Mouse (Mus musculus): ENCODE data around the gene Clec2h.
"Not testable (repeated sequence)": the region's sequence is repeated elsewhere in the genome, so short reads cannot be mapped to it uniquely, and the experiment has no call there.

Gene Clec2h

DNA sequence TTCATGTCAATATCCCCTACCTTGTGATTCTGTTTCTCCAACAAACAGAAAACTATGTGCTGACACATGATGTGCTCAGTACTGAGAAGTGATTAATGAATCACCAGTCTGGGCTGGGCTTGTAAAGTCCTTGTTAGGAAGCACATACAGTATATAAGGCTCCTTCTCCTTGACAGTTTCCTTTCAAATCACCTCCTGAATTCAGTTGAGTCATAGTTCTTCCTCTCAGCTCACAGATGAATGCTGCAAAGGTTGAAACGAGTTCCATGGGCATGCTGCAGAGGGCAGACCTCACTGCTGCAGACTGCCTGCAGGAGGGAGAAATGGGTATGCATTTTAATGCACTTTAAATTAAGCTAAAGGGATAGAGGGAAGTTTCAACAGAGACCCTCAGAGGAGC lies at the start of gene Clec2h:
Gene Clec2h, plus strand, starts transcription at position 180 of the 400 bp plus-strand sequence.
- in situ Hi-C loops (cut with MboI) = no loop called here

DNA sequence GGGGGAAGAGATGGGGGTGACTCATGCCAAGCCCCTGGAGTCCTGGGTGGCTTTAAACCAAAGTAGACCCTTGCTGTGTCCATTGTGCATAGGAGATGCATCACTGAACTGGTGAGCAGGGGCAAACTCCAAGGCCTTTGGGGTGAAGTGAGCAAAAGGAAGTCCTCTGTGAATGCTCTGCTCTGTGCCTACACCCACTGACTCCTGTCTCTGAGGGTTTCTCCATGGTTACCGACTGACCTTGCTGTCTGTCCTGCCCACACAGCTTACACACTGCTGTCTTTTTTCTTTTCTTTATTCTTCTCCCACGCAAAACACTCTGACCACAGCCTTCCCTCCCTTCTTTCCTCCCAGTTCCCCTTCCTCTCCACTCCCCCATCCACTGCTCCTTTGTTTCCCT lies 39.5 kb upstream of the Clec2h start:
- in situ Hi-C loops (cut with MboI) = no loop called here

DNA sequence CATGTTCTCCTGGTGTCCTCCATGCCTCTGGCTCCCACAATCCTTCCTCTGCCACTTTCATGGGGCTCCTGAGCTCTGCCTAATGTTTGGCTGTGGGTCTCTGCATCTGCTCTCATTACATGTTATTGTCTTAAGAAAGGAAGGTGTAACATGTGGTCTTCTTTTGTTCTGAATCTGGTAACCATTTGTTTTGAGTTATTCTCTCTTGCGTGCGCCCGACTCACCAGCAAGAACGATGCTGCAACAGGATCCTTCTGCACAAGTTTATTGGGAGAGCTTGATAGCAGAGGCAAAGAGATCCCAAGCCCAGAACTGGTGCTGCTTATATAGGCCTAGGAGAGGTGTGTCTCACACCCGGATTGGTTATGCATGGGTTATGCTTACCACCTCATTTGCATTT lies 38.8 kb upstream of the Clec2h start, which contains the start of gene Klrb1a:
Gene Klrb1a, minus strand, starts transcription at position 101 of the 400 bp plus-strand sequence.
- in situ Hi-C loops (cut with MboI) = not testable (repeated sequence)

DNA sequence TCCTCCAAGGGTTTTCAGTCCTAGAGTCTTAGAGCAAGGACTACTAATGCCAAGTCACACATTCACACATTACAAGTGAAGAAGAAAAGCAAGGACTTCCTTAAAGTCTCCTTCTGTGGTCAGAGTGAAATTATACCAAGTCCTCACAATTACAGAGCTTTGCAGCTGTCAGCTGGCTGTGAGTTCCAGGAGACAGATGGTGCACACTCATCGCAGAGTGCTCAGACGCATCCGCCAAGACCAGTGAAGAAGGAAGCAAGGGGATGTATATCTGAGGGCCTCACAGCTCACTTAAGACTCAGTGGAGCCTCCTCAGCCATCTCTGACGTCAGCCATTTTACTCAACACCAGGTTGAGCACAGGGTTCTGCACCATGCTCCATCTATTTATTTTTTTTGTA lies 37.8 kb upstream of the Clec2h start:
- in situ Hi-C loops (cut with MboI) = no loop called here

DNA sequence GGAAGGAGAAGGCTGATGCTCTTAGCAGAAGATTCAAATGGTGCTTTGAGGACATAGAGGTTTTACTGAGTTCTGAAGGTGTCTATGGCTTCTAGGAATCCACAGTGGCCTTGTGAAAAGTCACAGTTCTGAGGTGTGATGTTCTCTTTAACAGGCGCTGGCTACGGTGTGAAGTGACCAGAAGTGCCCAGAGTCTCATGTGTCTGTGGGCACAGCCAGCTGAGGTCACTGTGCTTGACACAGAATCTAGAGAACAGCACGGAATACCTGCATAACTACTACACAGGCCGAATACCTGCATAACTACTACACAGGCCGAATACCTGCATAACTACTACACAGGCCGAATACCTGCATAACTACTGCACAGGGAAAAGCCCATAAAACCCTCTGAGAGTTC lies 36.9 kb upstream of the Clec2h start:
- in situ Hi-C loops (cut with MboI) = not testable (repeated sequence)

DNA sequence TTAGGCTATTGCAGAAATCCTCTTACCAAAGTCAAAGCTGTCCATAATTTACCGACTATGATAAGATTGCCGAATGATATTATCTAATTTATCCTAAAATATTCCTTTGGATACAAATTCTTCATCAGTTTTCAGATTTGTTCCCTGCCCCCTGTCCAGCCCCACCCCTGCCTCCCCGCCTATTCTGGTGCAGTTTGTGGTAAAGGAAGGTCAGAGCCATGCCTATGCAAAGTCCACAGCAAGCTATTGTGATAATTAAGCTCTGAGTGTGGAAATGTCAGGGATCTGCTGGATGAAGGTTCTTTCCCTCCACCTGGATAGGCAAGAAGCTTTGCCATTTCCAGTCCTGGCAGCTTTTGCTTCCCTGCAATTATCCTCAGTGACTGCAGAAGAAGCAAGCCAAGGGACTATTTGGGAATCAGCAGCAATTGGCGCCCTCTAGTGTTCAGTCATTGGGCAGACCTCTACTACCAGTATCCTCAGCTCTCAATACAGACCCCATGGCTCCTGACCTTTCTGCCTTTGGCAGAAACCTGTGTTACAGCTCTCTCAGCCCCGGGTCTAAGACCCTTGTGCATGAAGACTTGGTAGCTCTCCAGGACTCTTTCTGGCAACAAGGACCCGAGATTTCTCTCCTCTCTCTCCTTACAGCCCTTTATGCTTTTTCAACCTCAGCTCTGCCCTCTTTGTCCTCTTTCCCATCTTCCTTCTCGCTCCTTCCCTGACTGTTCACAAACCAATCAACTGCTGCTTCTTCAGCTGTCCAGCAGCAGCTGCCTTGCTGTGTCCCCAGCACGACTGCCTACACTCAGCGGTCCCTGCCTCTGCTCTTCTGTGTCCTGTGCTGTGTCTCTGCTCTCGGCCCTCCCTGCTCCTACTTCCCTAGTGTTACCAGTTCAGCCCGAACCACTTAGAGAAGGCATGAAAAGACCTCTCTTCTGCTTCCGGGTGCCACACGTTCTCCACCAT lies 32.1 kb upstream of the Clec2h start:
- in situ Hi-C loops (cut with MboI) = not testable (repeated sequence)

DNA sequence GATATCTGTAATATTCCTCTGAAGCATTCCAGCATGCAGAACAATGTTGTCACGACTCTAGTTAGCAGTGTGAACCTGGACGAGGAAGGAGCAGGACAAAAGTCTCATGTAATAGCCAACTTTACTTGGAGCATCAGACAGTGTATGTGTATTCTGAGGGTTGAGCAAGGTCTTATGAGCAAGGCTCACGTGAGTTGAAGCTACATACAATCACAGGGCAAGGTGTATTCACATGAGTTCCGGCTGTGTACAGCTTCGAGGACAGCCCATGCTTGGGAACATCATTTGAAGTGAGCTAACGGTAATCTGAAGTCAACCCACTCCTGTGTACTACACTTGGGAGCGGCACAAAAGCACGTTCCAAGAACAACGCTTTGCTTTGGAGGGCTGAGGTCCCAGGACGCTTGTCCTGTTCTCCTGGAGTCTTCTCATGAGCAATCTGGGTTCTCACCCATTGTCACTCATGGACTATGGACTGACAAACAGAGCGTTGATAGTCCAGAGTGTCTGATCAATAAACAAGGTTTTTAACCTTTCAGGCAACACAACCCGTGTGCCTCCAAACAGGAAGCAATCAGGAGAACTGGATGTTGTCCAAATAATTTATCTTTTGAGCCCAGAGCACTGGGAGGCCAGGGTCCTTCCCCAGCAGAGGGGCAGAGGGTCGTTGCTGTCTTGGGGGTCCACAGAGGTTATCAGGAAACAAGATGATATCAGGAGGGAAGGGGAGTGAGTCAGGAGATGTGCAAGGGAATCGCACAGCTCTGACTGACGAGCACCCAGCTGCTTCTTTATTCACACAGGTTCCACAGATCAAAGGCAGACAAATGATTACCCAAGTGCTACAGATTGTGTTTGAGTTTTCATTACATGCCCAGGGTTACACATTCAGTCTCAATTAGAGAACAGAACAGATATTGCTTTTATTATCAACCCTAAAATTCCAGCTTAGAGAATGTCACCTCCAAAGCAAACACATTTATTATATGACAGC lies 31.0 kb upstream of the Clec2h start:
- in situ Hi-C loops (cut with MboI) = not testable (repeated sequence)

DNA sequence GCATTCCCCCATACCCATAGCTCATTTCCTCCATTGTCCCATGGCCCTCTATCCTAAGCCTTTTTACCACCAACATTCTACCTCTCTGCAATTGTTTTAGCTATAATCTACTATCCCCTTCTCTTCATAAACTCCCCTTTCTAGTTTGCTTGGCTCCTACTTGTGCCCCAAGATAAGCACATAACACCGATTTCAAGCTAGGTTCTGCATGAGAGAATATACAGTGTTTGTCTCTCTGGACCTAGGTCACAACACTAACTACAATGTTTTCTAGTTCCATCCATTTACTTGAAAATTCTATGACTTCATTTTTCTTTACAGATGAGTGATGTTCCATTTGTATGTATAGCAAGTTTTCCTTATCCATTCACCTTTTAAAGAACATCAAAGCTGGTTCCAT lies 21.5 kb upstream of the Clec2h start:
- in situ Hi-C loops (cut with MboI) = no loop called here

DNA sequence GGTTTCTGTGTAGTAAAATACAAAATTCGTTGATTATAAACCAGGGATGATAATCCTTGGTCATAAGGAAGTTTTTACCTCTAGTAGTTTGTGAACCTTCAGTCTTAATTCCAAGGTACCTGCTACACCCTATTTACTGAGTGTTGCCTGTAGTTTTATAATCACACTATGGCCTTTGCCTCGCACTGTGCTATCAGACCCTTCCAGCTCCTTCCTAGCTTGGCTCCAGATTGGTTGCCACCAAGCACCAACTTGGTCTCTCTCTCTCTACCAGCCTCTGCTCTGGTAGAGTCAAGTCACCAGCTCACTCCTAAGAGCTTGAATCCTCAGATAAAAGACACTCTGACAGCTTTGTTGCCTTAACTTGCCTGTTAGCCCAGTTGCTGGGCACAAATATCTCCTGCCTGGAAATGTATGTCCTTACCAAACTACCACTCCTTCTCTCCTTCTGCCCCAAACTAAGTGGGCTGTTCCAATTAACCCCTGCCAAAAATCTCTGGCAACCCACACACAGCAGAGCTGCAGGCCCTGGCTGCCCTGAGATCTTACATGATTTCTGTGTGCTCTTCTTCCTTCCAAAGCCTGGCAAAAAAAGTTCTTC lies 21.0 kb upstream of the Clec2h start:
- in situ Hi-C loops (cut with MboI) = no loop called here

DNA sequence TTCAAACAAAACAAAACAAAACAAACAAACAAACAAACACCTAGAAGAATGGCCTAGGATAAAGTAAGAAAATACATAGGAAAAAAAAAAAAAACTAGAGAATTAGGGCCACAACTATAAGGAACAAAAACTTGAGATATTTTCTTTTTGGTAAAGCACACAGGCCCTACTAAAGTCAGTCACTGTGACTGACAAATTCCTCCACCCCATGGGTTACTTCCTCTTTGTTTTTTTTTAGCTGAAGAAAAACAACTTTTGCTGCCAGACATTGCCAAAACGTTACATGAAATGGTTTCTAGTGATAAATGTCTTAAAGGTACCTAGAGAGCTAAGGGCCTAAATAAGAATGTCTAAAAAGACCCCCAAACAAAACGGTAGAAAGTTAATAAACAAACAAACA lies 18.2 kb upstream of the Clec2h start:
- in situ Hi-C loops (cut with MboI) = no loop called here

DNA sequence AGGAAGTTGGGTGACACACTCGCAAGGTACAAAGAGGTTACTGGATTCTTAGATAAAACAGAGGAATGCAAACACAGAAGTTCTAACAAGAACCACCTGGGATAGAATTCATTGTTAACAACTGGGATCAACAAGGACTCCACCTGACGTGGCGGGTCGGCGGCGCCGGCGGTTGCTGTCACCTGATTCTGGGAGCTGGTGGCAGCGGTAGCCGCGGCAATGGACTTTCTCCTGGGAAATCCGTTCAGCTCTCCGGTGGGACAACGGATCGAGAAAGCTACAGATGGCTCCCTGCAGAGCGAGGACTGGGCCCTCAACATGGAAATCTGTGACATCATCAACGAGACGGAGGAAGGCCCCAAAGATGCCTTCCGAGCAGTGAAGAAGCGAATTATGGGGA lies 17.5 kb upstream of the Clec2h start:
- in situ Hi-C loops (cut with MboI) = not testable (repeated sequence)

DNA sequence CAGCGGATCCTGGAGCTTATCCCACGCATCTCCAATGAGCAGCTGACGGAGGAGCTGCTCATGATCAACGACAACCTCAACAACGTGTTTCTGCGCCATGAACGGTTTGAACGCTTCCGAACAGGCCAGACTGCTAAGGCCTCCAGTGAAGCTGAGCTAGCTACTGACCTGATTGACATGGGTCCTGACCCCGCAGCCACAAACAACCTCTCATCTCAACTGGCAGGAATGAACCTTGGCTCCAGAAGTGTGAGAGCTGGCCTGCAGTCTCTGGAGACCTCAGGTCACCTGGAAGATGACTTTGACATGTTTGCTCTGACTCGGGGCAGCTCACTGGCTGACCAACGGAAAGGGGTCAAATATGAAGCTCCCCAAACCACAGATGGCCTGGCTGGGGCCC lies 16.5 kb upstream of the Clec2h start:
- in situ Hi-C loops (cut with MboI) = not testable (repeated sequence)

DNA sequence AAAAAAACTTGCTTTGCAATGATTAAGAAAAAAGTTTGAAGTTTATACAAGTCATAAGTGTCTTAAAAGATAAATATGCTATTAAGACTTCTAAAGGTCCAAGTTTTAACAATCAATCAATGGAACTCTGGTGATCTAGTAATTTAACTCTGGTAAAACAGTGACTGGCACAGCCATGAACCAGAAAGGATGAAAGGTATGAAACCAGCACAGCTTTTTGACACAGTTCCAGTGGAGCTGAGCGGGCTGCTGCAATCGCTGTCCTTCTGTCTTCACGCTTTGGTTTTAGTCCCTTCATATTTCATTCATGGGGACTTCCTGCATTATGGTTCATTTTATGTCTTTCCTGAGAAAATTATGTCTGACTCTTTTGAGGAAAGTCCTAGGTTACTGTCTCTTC lies 12.5 kb upstream of the Clec2h start:
- in situ Hi-C loops (cut with MboI) = no loop called here

DNA sequence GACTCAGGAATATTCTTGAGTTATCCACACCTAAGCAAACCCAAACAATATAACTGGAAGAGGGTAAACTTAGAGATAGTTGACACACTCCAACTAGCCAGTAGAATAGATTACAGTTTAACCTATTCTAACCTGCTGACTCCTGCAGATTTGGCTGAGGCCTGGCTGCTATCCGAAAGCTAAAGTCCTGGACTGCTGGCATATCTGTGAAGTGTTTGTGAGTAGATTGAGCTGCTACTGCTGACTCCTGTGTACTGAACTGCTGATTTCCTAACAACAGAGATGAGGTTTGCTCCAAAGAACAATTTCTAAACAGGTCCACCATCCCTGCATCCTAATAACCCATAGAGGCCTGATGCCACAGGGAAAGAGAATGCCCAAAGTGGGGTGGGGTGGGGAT lies 12.0 kb upstream of the Clec2h start:
- in situ Hi-C loops (cut with MboI) = no loop called here

DNA sequence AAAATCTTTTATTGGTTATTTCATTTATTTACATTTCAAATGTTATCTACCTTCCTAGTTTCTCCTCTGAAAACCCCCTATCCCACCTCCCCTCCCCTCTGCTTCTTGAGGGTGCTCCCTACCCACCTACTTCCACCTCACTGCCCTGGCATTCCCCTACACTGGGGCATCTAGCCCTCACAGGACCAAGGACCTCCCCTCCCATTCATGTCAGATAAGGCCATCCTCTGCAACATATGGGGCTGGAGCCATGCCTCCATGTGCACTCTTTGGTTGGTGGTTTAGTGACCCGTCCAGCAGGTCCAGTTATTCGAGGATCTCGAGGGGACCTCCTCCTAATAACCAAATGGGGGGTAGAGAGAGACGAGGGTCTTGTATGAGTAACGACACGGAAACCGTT lies 11.4 kb upstream of the Clec2h start:
- in situ Hi-C loops (cut with MboI) = not testable (repeated sequence)

DNA sequence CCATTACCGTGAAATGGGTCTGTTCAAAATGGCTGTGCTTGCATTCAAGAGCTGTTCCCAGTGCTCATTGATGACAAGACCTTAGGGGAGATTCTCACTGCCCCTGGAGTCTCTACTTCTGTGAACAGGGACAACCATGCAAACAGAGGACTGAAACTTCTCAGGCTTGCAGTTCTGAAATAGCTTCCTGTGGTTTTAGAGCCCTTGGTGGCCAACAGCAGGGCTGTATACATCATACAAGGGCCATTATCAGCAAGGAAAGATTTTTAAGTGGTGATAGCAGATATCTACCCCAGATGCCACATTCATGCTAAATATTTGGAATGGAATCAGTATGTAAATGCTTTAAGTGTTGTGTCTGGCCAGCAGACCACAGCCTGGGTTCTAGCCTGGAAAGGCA lies 9.2 kb upstream of the Clec2h start:
- in situ Hi-C loops (cut with MboI) = no loop called here

DNA sequence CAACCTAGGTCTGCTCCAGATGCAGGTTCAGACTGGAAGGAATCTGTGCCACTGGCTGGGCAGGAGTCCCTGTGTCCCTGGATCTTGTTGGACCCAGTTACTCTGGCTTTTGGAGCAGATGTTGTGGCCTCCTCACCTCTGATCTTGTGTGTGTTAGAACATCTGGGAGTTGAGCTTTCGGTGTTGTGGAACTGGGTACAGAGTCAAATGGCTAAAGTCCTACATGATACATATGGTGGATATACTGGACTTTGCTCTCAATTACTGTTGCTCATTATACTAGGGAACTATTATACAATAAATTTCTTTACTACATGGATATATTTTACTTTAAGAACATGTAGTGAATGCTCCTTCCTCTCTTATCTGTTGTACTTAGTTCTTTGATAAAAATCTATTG lies 936 bp upstream of the Clec2h start:
- in situ Hi-C loops (cut with MboI) = no loop called here

DNA sequence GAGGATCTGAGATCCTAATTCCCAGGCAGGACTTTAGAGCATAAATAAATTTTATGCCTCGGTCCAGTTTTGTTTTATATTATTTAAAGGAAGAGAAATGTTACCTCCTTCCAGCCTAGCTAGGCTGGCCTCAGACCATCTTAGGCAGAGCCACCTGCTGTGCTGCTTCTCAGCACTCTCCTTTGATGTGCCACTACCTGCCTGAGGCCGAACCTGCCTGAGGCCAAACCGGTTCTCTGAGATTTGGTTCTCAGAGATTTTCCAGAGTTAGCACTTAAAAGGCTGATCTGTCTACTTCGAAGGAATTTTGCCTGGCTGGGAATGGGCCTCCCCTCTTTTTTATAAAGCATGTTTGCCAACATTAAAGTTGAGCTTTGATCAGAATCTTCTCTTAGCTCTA lies 7.8 kb downstream of the Clec2h start:
- in situ Hi-C loops (cut with MboI) = no loop called here

DNA sequence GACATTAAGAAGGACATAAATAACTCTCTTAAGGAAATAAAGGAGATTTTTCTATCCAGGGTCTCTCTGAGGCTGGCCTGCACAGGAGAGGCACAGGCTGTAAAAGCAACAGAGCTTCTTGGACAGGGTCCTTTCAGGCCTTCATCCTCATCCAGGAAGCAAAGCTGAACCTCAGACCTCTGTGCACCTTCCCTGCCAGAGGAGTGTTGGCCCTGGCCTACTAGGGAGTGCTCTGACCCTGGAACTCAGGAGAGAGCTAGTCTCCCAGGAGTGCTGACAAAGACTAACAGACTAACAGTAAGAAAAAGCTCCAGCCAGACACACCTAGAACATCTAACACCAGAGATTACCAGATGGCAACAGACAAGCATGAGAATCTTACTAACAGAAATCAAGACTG lies 17.4 kb downstream of the Clec2h start:
- in situ Hi-C loops (cut with MboI) = no loop called here

DNA sequence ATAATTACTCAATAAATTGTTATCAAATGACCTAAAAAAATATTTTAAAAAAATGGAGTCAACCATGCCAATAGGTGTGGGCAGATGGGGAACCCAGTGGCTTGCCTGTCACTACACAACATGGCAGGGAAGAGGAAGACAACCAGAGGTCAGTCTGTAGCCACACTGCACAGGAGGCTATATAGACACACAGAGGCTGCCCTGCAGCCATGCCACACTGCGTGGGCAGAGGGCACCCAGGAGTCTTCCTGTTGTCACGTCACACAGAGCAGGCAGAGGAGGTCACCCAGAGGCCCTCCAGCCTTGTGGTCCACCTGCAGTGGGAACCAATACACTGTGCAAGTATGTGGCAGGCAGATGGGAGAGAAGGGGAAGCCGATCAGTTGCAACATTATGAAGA lies 39.5 kb downstream of the Clec2h start:
- in situ Hi-C loops (cut with MboI) = no loop called here

DNA sequence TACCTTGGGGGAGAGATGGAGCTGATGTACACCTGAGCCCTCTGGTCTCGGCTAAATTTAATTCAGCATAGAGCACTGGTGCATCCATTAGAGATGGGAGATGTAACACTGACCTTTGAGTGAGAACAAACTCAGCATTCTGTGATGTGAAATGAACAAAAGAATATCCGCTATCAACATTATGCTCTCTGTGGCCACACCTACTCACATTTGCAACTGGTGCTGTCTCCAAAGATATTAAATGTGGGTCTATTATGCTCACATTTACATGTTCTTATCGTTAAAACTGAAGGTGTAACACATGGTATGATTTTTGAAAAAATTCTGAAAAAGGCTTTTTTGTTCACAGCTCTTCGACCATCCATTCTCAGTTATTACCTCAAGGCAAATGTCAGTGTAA lies 60.8 kb downstream of the Clec2h start, which contains the start of gene Klrb1:
Gene Klrb1, minus strand, starts transcription at position 101 of the 400 bp plus-strand sequence.
- in situ Hi-C loops (cut with MboI) = no loop called here

Data from mature B cell (primary cell).